Mouse (Mus musculus): ENCODE results near the gene Itga10.

DNA sequence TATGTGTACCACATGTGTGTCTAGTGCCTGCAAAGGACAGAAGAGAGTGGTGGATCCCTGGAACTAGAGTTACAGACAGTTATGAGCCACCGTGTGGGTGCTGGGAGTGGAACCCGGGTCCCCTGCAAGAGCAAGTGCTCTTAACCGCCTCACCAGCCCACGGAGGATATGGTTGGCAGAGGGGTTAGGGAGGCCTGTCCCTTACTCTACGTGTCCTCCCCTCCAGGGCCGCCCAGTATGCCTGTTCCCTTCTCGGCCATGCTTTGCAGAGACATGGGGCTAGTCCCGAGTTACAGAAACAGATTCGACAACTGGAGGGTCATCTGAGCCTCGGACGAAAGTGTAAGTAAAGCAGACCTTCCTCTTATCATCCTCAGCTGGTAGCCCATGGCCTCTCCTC is 8.9 kb upstream of the Itga10 start:
- TF ChIP-seq MXI1 (IDR thresholded peaks at IDR 0.05; ENCODE audit: low read depth, low read length), result no peak
- TF ChIP-seq POLR2A (IDR thresholded peaks at IDR 0.05; ENCODE audit: low read depth, low read length), result no peak
- TF ChIP-seq CTCF (conservative IDR thresholded peaks at IDR 0.05 in 1 of 2, IDR thresholded peaks at IDR 0.05 in 1 of 2; ENCODE audit: low read depth in 2 of 2, low read length in 2 of 2), result no peak
- no peak for TF ChIP-seq GABPA (IDR thresholded peaks at IDR 0.05; ENCODE audit: insufficient replicate concordance, low read depth, low read length)
- no peak for TF ChIP-seq ETS1 (conservative IDR thresholded peaks at IDR 0.05; ENCODE audit: low read depth, low read length)
- no peak for TF ChIP-seq USF1 (IDR thresholded peaks at IDR 0.05; ENCODE audit: low read depth, low read length)
- no peak for TF ChIP-seq MAFK (IDR thresholded peaks at IDR 0.05; ENCODE audit: insufficient replicate concordance, low read length)
- no peak for TF ChIP-seq NELFE (IDR thresholded peaks at IDR 0.05; ENCODE audit: low read depth, low read length)
- no peak for TF ChIP-seq MAZ (IDR thresholded peaks at IDR 0.05; ENCODE audit: low read depth, low read length)
- no peak for TF ChIP-seq RCOR1 (conservative IDR thresholded peaks at IDR 0.05; ENCODE audit: low read depth, low read length)
- TF ChIP-seq ZNF384 (IDR thresholded peaks at IDR 0.05; ENCODE audit: low read depth, low read length), result no peak
- no peak for TF ChIP-seq ZMIZ1 (IDR thresholded peaks at IDR 0.05; ENCODE audit: low read depth, low read length)
- no peak for TF ChIP-seq MAX (IDR thresholded peaks at IDR 0.05; ENCODE audit: low read length)
- no peak for TF ChIP-seq SIN3A (IDR thresholded peaks at IDR 0.05; ENCODE audit: low read length)

Data from CH12.LX (cell line).